Mouse (Mus musculus) lung, postnatal 0 days (tissue): Measurements from ENCODE around the gene Abcc12. TPM values are rescaled to one million over a fixed set of nuclear protein-coding genes. Genes with fewer than 3 reads are reported as not detected.

Experiments used
- ATAC-seq: fragments of 200-750 bp; cut with Nextera tagmentation; 2 replicates; pipeline ENCODE4 v1.8.0; 2017; ENCODE audit warnings: moderate library complexity
- DNase-seq: peaks from one replicate; pipeline ENCODE4 v3.0.0-alpha.2; 2016; ENCODE audit warnings: low spot score
- H3K27ac ChIP-seq: fragments of 300-500 bp; sonication (generic); 2 replicates; pipeline ENCODE4 v1.5.1; 2014; ENCODE audit warnings: antibody characterized with exemption, mild to moderate bottlenecking, low read length, mixed read lengths
- H3K27me3 ChIP-seq: fragments of 300-500 bp; sonication (generic); replicated peaks from 2 replicates; pipeline ENCODE4 v1.6.1; 2014; ENCODE audit warnings: low read length, mixed read lengths; ENCODE audit not compliant: insufficient read depth
- H3K36me3 ChIP-seq: fragments of 300-500 bp; sonication (generic); 2 replicates; pipeline ENCODE4 v1.6.1; 2014; ENCODE audit warnings: low read length, mixed read lengths; ENCODE audit not compliant: insufficient read depth
- H3K4me1 ChIP-seq: fragments of 300-500 bp; sonication (generic); 2 replicates; pipeline ENCODE4 v1.6.1; 2014; ENCODE audit warnings: antibody characterized with exemption, low read depth, low read length, mixed read lengths; ENCODE audit not compliant: insufficient read depth
- H3K4me2 ChIP-seq: fragments of 300-500 bp; sonication (generic); replicated peaks from 2 replicates; pipeline ENCODE4 v1.6.1; 2014; ENCODE audit warnings: low read depth, mild to moderate bottlenecking, low read length, moderate library complexity, mixed read lengths
- H3K4me3 ChIP-seq: fragments of 300-500 bp; sonication (generic); 2 replicates; pipeline ENCODE4 v1.5.1; 2014; ENCODE audit warnings: low read depth, low read length
- H3K9ac ChIP-seq: fragments of 300-500 bp; sonication (generic); replicated peaks from 2 replicates; pipeline ENCODE4 v1.6.1; 2014; ENCODE audit warnings: low read depth, mild to moderate bottlenecking
- H3K9me3 ChIP-seq: fragments of 300-500 bp; sonication (generic); 2 replicates; pipeline ENCODE4 v1.6.1; 2016; ENCODE audit warnings: low read length, mixed read lengths
- CTCF ChIP-seq: IDR thresholded peaks from 2 replicates; pipeline ENCODE4 v1.5.1; 2016; ENCODE audit warnings: antibody characterized with exemption, mild to moderate bottlenecking
- EP300 ChIP-seq: IDR thresholded peaks from 2 replicates; pipeline ENCODE4 v1.6.1; 2016; ENCODE audit warnings: antibody characterized with exemption, mild to moderate bottlenecking, control low read depth
- WGBS: fragments of 180-500 bp; shearing (Covaris S2); extraction: QIAGEN DNeasy Blood & Tissue Kit; methylation state at CpG from one replicate; pipeline ENCODE4 v1.1.7; 2014; 5-methylcytosine and 5-hydroxymethylcytosine counted together
- polyA plus RNA-seq: library from polyadenylated mRNA; unstranded; fragments of >200 nt; fragmentation: Nextera tagmentation; extraction: Ambion mirVana; gene quantifications from 2 replicates; pipeline ENCODE4 v1.2.1, GENCODE M21; 2015

The Abcc12 gene
- polyA plus RNA-seq, 1 experiment from 2014 or later = 0.30 TPM

DNA sequence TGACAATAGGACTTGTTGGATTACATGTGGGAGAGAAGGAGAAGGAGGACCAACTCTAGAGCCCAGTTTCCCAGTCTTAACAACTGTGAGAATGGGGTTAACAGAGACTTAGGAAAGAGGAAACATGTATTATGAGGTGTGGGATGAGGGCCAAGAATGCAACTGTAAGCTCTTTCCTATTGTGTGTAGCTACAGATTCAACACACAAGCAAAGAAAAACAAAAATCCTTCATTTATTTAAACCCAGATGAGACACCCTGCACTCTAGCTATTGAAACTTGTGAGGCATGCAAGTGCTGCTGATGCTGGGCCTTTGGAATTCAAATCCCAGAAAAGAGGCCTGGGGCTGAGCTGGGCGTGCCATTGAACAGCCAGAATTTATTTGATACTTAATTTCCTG lies 18.7 kb downstream of the Abcc12 start:
- TF ChIP-seq EP300 = no peak
- TF ChIP-seq CTCF = no peak
- no peak overlapping the region for H3K4me2 ChIP-seq
- H3K4me3 ChIP-seq = no peak overlapping the region
- no peak overlapping the region for H3K27ac ChIP-seq
- H3K9me3 ChIP-seq = no peaks in the 10 kb centered on the region
- DNase-seq = no peak
- 62% methylated on average over 1 of the region's 1 CpGs for WGBS
- no peaks in the 10 kb centered on the region for H3K36me3 ChIP-seq
- ATAC-seq = no peak
- no peaks in the 10 kb centered on the region for H3K4me1 ChIP-seq
- no peaks in the 10 kb centered on the region for H3K27me3 ChIP-seq
- H3K9ac ChIP-seq = no peak overlapping the region

DNA sequence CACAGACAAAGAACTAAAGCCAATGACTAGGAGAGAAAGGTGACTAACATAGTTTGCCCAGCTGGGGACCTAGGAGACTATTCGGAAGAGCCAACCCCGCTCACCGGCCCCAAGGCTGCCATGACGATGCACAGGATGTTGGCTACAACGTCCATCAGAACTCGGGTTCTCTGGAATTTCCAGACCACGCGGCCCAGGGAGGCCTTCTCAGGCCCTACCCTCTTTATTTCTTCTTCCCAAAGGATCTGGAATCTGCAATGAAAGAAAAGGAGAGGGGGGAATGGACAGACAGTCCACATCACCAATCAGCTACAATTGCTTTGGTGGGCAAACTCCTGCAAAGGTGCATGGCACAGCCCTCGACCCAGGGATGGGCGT lies 19.8 kb downstream of the Abcc12 start:
- Histone ChIP-seq H3K9ac (no peak overlapping the region), H3K4me3 (no peak overlapping the region), H3K36me3 (no peaks in the 10 kb centered on the region), H3K4me2 (no peak overlapping the region), H3K27ac (no peak overlapping the region), H3K4me1 (no peaks in the 10 kb centered on the region), H3K27me3 (no peaks in the 10 kb centered on the region), H3K9me3 (no peaks in the 10 kb centered on the region)
- no peak for DNase-seq
- ATAC-seq = no peak
- TF ChIP-seq CTCF = no peak
- no peak for TF ChIP-seq EP300
- WGBS = 88% methylated on average over 10 of the region's 10 CpGs

DNA sequence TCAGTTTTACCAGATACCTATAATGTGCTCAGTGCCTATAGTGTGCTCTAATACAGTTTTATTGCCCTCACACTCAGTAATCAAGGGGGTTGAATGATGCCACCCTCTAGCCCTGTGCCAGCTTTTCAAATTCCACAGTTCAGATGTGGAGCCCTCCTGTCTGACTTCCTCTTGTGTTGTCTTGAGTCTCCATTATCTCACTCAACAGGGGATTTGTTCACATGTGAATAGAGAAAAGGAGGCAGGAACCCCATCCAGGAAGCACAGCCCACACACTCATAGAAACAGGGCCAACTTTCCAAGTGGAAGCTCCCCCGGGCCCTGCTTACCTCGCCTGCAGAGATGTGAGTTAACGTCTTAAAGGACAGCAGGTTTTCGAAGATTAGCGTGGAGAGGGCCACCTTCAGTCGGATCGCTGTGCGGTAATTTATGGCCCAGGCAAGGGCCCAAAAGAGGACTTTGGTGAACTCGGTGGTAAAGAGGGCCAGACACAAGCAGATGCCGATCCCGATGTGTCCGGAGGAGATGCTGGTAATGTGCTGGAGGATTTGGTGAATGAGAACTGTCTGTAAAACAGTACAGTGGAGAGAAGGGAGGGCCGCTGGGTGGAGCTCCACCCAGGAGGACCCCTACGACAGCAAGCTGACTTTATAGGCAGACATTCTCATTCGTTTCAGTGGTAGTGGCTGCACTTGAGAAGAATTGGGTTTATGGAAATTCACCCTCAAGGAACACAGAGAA lies 20.4 kb downstream of the Abcc12 start:
- Histone ChIP-seq H3K9ac (no peak overlapping the region), H3K4me3 (no peak overlapping the region), H3K4me1 (no peaks in the 10 kb centered on the region), H3K4me2 (no peak overlapping the region), H3K27ac (no peak overlapping the region), H3K9me3 (no peaks in the 10 kb centered on the region), H3K27me3 (no peaks in the 10 kb centered on the region), H3K36me3 (no peaks in the 10 kb centered on the region)
- WGBS = 82% methylated on average over 15 of the region's 15 CpGs
- ATAC-seq (no peak), DNase-seq (no peak)
- TF ChIP-seq CTCF = no peak
- TF ChIP-seq EP300 = no peak

DNA sequence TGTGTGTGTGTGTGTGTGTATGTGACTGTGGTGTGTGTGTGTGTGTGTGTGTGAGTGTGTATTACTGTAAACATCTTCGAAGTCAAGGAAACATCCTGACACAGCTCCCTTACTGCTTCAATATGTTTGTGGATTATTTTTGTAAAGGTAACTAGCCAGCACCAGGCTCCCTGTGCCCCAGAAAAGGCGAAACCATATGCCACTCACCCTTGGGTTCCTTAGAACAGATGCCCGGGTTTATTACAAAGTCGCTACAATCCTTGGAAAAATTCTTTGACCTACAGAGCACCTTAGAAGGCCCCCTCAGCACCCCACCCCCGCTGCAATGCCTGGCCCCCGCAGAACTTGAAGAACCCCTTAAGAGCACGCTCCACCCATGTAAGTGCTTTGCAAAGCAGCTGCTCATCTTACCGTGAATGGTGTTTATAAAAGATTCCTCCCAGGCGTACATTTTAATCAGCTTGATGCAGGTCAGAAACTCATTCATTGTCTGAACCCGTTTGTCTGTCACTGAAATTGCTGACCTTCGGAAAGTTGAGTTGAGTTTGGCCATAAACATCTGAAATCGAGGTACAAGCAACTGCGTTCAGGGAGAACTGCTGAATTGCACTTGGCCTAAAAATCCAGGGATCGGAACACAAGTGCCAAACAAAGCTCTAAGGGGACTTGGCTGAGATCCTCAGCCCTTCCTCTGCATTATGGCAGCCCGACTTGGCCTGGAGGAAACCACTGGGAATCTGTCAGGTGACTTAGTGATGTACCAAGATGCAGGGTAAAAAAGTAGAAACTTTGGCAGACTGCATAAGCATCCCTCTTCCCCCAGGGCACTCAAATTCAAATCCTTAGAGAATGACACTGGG lies 23.1 kb downstream of the Abcc12 start:
- Histone ChIP-seq H3K9ac (no peak overlapping the region), H3K27me3 (no peaks in the 10 kb centered on the region), H3K36me3 (no peaks in the 10 kb centered on the region), H3K9me3 (no peaks in the 10 kb centered on the region), H3K4me1 (no peaks in the 10 kb centered on the region), H3K27ac (no peak overlapping the region), H3K4me3 (no peak overlapping the region), H3K4me2 (no peak overlapping the region)
- TF ChIP-seq EP300 = no peak
- TF ChIP-seq CTCF = no peak
- DNase-seq (no peak), ATAC-seq (no peak)
- WGBS = 70% methylated on average over 15 of the region's 15 CpGs

DNA sequence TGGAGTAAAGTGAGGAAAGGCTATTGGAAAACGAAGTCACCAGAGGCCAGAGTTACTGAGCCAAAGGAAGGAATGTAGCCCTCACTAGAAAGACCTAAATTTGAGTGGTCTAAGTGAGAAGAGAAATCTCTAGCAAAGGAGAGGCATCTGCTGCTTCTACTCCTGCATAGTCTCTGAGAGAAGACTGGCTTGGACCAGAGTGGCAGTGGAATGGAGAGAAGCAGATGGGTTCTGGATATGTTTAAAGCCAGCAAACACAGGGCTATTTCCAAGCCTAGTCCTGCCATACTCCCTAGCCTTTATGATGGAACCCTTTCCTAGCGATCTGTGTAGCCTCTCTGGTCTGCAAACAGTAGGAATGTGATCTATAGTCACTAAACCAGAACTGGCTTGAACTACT lies 24.9 kb downstream of the Abcc12 start:
- Histone ChIP-seq H3K9ac (no peak overlapping the region), H3K4me3 (no peak overlapping the region), H3K4me2 (no peak overlapping the region), H3K27me3 (no peaks in the 10 kb centered on the region), H3K36me3 (no peaks in the 10 kb centered on the region), H3K4me1 (no peaks in the 10 kb centered on the region), H3K27ac (no peak overlapping the region), H3K9me3 (no peaks in the 10 kb centered on the region)
- DNase-seq (no peak), ATAC-seq (no peak)
- TF ChIP-seq CTCF (no peak), EP300 (no peak)
- WGBS = 64% methylated on average over 2 of the region's 2 CpGs

DNA sequence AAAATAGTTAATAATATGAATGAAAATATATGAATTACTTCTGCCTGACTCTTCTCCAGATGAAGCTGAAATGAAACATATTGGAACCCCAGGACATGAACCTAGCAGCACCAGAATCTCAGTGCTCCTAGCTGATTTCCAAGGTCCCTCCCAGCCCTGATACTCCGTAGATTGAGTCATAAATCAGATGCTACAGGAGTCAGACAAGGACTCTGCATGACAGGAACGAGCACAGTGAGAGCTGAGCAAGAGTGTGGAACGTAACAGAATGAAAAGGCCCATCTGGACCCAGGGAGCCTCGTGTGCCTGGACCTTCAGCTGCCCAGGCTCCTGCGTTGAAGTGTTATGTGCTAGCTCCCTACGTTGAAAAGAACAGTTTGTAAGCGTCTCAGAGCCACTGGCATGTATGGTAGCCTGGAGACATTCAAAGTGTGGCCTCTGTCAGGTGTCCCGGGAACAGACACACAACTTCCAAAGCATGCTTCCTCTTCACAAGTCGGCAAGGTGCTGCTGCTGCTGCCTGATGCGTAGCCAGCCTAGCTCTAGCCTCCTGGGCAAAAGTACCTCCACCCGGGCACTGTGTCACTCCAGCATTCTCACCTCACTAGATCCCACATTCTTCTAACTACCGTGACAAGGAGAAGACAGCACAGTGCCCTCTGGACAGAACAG lies 26.1 kb downstream of the Abcc12 start:
- H3K9ac ChIP-seq = no peak overlapping the region
- H3K9me3 ChIP-seq = no peaks in the 10 kb centered on the region
- no peak for ATAC-seq
- H3K36me3 ChIP-seq = no peaks in the 10 kb centered on the region
- H3K4me2 ChIP-seq = no peak overlapping the region
- TF ChIP-seq CTCF = no peak
- H3K27ac ChIP-seq = no peak overlapping the region
- H3K4me3 ChIP-seq = no peak overlapping the region
- WGBS = 74% methylated on average over 12 of the region's 12 CpGs
- no peaks in the 10 kb centered on the region for H3K27me3 ChIP-seq
- no peaks in the 10 kb centered on the region for H3K4me1 ChIP-seq
- no peak for DNase-seq
